Mouse (Mus musculus) MEL-GATA-1-ER (cell line): ENCODE data around the gene Tceanc2.

Source experiments
- DNase-seq: peaks from one replicate; pipeline ENCODE4 v3.0.0-alpha.2; 2012; ENCODE audit warnings: low read depth; ENCODE audit errors: extremely low read depth

Tceanc2 gene

DNA sequence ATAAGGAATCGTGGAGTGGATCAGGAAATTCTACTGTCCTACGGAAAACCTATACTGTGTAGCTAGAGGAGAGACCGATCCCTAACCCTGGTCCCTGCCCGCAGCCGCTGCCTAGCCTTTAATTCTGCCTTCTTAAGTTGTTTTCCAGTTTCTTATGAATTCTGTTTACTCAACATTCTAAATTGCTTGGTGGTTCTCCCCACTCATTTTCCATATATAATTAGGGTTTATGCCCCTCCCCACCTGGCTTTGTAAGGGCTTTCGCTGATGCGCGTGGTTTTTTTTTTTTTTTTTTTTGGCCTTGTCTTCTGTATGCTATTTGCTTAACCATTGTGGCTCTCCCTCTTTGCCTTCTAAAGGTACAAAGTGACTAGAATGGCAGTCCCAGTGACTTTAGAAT is 645 bp upstream of the Tceanc2 start:
- no peak for DNase-seq

DNA sequence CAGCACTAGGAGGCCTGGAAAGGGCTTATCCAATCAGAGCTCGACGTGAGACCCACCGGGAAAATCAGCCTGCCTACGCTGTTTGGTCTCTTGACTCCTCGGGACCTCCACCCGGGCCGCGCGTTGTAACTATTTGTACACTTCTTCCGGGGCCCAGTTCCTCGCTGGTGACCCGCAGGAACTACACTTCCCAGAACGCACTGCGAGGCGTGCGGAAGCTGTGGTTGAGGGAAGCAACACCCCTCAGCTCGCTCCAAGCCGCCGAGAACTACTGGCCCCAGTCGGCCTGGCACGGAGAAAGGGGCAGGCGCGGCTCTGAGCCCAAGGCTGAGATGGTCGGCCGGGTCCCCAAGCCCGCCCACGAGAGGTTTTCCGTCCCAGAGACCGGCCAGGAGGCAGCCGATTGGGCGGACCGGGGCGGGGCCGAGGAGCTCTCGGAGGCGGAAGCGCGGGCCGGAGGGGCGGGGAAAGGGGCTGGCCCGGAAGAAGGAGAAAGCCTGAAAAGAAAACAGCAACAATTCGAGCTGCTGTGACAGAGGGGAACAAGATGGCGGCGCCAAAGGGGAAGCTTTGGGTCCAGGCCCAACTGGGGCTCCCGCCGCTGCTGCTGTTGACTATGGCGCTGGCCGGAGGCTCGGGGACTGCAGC is 610 bp downstream of the Tceanc2 start, which contains the start of gene Tmem59:
Tmem59 (plus strand) TSS at position 218 of the 648 bp plus-strand sequence.
- DNase-seq = peak; percentile 91

DNA sequence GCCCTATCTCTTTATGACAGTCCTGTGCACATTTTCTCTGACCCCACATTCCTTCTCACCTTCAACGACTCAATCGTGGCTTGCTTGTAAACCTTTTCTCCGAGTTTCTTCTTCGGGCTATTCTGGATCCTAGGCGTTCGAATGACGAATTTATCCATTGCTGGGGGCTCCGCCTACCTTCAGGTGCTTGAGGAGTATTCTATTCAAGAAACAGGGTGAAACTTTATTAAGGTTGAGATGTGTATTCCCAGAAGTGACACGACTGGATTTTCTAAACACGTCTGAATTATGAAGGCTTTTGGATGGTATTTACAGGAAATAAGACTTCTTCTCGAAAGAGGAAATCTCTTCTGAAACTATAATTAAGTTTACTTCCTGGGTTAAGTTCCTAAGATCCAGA is 1.4 kb downstream of the Tceanc2 start:
- no peak for DNase-seq

DNA sequence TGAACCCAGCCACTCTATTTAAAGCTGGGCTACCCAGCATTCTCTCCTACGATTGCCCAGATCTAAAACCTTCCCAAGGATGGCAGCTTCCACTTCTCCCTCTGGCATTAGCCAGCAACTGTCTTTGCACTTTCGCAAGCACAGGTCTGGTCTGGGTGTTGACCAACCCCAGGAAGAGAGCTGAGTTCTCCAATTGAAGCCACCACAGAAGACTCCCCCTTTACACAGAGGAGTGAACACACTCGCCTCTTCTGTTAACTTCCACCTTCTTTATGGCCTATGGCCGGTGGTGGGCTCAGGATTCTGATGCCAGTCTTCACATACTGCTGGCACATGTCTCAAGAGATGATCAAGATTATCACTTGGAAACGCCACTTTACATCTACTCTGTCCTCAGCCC is 11.1 kb downstream of the Tceanc2 start:
- DNase-seq = no peak

DNA sequence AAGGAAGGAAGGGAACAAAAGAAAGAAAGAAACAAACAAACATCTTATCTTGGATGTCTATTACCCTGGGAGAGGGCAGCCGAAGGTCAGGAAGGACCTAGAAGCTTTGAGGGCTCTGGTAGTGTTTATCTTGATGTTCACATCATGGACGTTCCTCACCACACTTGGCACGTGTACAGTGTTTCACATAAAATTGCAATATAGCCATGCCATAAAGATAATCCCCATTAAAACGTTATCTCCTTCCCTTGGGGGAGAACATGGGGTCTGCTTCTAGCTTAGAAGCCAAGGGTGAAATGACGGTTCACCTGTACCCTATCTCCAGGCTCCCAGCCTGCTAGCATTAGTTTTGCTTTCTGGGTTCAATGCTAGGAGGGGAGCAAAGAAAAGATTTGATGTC is 12.2 kb downstream of the Tceanc2 start:
- no peak for DNase-seq

DNA sequence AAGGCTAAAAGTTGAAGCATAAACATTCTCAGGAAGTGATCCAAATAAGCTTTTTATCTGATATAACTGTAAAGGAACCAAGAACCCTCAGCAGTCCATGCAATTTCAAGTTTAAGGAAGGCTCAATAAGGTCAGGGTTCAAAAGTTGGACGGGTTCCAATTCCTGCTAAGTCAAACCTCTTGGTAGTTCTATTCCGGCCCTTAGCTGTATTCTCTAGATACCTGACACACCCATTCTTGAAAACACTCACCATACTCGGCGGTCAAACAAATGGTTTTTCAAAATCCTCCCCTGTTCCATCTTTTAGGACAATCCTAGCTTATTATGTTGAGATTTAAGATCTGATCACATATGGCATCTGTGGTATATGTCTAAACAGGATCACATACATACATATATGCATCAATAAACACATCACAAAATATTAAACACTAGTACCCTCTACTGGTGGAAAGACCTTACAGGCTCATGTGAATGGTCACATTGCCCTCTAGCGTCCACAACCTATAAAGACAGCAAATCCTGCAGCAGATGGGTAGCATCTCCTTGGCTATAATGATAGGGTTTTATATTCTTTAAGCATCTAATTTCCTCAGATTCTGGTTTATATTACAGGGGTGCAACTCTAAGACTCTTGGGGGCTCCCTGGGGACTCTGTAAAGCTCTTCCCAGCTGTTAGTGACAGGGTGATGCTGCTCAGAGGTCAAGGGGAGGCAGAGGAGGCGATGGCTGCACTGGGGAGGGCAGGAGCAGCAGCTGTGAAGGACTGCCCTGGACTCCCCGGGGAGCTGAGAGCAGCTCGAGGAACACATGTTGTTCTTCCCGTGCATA is 14.9 kb downstream of the Tceanc2 start:
- peak; percentile 60 for DNase-seq

DNA sequence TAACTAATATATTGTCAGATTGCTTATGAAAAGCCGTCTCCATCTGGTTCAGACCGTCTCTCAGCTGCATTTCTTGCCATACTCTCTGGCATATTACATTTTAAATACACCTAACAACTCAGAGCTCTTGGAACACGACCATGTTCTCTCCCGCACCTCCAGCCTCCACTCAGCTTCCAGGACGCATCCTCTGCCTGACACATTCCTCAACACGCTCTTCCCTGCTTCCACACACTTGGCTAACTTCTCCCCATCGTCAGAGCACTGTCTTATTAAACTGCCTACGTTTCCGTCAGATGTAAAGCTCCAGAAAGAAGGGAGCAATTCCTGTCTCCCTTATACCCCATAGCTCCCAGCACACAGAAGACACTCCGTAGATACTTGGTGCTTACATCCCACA is 15.6 kb downstream of the Tceanc2 start:
- DNase-seq = no peak

DNA sequence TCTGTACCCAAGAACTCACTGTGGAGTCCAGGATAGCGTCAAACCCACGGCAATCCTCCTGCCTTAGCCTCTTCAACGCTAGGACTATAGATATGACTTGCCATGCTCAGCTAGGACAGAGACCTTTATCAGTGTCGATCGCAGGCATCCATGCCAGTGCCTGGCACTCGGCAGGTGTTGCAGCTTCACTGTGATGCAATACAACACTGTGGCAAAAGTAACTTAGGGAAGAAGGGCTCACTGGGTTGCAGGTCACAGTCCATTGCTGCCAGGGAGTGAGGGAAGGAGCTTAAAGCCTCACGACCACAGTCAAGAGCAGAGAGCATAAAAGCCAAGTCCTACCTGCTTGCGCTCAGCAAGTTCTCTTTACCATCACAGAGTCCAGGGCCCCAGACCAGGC is 18.7 kb downstream of the Tceanc2 start:
- no peak for DNase-seq

DNA sequence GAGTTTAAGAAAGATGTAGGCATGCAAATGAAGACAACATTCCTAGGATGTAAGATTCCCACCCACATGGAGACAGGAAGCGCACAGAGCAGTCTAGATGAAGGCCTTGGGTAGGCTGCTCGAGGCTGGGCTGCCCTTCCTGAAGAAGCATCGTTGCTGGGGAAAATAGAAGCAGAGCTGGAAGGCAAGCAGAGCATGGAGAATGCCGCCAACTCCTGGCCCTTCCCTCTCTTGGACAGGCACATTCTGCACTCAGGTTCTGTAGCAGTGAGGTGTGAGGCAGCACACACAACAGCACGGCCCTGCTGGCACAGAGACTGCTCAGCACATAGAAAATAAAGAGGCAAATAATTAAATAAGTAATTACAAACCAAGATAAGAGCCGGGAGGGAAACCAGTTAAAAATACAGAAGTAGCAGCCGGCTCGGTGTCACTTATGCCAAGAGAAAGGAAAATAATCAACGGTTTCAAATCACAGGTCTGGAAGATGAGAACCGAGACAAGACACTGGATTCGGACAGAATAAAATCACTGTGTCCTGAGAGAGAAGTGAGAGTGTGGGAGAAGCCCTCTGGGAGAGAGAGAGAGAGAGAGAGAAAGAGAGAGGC is 19.6 kb downstream of the Tceanc2 start:
- no peak for DNase-seq

DNA sequence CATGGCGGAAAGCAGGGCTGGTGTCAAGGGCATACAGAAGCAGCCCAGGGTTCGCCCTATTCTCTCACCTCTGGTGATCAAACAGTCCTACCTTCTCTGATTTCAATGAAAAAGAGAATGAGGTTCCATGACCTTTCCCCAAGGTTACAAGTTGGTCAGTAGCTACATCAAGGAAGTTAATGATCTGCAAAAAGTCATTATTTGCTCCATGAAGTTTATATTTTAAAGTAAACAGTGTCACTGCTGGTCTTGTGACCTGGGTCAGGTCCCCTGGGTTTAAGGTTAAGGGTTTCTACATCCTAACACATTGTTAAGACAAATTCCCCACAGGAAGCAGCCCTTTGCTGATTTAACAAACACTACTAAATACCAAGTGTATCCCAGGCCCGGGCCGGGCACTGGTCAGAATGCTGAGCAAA is 21.9 kb downstream of the Tceanc2 start:
- DNase-seq = no peak

DNA sequence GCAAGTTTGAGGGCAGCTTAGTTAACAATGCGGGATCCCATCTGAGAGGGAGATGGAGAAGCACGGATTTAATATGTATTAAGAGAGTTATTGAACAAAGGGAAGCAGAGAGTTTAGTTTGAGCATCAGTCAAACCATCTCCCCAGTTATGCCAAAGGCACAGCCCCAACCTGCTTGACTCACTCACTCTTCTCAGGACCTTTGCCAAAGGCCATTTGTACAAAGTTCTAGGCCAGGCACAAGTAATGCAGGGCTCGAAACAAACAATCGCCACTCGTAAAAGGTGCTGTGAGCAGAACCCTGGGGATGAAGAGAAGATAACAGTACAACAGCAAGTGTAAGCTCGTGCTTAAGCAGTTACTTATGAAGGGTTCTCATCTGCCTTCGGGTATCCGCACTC is 26.3 kb downstream of the Tceanc2 start:
- DNase-seq = no peak

DNA sequence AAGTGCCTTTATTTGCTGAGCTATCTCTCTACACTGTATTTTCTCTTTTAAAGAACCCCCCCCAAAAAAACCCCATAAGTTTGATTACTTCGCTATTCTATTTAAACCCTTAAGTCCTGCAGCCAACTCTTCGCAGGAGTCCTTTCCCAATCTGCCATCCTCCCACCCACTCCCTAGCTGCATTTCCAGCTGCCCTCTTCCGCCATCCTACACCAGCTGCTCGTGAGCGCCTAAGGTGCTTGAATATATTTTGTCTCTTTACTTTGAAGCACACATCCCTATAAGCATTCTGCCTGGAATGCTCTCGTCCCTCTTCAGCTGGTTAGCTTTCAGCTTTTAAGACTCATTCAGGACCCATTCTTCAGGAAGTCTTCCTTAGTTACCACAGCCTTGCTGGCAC is 27.9 kb downstream of the Tceanc2 start:
- DNase-seq = no peak

DNA sequence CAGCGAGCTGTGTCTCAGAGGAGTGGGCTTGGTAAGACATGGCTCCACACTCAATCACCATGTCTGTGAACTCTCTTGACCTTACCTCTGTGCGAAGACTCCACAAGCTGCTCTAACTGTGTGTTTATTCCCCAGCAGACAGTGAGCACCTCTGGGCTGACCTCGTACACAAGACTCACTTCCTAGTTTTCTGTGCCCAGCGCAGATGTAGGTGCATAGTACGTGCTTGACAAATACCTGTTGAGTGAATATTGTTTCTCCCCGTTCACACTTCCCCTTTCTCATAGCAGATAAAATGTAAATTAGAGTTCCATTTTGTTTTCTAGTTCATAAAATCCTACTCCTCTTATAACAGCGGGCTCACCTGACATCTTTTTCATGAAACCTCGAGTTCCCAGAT is 35.4 kb downstream of the Tceanc2 start:
- DNase-seq = no peak

DNA sequence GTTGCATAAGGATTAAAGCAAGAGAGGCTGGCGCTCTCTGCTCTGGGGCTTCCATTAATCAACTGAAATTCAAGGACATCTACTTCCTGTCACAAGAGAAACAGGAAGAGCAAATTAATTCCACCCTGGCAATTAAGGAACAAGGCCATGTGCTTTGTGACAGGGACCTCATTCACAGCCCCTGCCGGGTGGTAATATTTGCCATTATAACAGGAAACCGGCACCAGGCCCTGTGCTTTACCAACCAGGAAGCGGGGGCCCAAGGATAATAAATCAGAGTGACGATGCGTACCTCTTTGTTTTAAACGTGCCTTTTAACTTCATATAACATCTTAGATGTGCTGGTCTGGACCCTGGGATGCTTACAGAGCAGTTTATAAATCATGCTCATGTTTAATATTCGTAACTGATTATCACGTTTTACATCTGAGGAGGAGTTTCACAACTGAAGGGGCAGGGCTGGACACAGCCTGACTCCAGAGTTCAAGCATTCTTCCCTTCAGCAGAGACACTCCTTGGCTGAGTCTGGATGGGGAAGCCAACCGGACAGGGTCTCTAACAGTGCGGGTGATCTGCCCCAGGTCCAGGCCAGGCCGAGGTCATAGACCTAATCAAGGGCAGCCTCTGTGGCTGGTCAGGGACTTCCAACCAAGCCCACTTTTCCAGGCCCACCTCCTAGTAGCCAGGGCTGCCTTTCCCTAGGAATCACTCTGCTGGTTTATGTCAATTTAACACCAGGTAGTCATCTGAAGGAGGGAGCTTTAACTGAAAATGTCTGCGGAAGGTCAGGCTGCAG is 38.9 kb downstream of the Tceanc2 start:
- no peak for DNase-seq

DNA sequence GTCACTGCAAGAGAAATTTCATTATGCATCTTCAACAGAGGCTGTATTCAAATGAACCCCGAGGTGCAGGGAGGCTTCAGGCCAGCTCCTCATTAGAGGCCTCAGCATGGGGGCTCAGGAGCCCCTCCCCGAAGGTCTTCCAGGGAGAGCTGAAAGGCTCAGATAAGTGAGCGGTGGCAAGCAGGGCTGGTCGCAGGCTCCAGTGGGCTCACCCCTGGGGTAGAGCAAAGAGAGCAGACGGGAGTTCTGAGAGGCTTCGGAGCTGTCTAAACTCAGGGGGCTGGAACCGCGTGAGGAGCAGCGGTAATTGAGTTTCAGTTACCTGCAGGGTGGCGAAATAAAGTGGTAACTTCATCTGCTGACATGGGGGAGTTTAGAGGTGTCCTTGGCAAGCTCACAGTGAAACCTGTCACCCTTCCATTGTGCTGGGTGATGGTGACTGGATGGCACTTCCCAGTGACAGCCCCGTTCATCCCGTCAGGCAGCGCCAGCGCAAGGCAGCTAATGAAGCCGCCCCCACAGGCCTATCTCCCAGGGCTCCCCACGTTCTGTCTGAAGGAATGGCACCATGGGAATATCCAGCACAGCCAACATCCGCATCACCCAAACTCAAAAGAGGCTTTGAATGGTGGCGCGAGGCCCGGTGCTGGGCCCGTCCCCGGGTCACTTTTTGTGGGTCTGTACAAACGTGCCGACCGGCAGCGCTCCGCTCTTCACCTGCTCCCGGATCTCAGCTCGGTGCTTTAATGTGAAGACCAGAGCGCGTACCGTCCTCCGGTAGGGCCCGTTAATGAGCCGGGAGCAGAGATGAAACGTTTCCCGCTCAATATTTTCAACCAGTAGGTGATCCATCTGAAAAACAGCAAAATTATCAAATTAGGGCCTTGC is 39.7 kb downstream of the Tceanc2 start:
- DNase-seq = no peak

DNA sequence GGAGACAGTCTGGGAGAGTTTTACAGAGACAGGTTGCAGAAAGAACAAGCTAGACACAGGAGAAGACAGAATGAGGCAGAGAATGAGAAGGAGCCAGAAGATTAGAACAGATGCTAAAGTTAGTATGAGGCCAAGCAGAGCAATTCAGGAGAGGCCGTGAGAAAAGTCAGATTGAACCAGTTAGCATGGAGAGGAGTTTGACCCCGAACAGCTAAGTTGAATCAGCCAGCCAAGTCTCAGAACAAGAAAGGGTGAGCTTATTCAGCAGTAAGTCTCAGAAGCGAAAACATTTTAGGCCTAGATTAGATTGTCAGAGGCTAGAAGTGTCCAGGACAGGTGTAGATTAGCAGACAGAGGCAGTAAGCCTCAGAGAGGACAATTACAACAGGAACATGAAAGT is 42.4 kb downstream of the Tceanc2 start:
- DNase-seq = no peak

DNA sequence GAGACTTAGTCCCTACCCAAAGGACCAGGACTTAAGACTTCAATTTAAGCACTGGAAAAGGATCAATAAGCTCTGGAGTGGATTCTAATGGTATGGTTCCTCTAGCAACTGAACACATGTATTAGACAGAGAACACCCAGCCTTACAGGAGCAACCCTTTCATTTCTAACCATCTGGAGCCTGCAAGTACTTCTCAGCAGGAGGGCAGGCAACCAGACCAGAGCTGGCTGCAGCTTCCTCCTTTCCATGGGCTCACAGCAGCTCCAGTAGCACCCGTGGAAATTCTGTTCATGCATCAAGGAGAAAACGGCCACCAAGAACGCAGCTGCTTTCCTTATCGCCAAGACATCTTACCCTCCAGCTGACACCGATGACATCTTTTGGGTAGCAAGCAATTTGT is 43.3 kb downstream of the Tceanc2 start:
- no peak for DNase-seq

DNA sequence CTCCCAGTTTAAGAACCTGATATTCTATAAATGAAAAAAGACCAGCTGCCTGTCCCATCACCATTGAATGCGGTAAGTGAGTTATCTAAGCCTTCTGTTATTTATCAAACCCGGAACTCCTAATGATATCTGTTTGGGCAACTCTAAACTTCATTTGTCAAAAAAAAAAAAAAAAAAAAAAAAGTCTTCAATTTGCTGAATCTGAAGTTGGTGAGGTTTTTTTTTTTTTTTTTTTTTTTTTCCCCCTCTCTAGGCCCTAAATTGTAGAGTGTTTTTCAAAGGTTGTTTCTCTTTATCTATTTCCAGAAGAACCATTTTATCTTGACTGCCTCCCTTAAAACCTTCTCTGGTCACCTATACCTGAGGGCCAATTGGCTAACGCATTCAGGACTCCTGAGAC is 44.0 kb downstream of the Tceanc2 start:
- no peak for DNase-seq

DNA sequence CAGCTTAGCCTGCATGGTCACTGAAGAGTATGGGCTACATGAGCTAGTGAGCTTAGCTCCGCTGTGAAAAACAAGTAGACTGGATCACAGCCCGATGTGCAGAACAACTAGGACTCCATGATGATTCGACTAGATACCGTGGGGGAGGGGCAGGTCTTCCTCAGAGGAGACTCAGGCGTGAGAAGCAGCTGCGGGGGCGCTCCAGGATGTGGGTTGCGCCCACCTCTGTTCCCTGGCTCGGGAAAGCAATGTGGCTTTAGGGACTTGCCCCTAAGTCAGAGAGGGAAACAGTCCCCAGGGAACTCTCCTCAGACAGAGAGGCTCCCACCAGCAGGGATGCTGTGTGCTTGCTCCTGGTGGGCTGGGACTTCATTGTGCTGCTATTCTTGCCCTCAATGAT is 48.4 kb downstream of the Tceanc2 start:
- DNase-seq = no peak

DNA sequence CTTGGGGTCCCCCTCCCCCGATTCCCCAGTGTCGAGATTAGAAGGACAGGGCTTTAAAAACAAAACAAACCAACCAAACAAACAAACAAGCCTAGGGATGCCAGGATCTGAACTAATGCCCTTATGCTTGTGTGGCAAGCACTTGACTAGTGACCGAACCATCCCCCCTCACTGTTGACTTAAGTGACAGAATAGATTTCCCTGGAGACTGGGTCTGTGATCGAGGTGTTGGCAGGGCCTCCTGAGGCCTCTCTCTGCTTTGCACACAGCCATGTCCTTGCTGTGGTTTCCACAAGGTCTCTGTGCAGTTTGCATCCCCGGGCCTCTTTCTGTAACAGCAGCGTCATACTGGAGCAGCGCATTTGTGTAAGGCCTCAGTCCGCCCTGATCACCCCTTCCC is 49.5 kb downstream of the Tceanc2 start:
- no peak for DNase-seq
